Mouse (Mus musculus): ENCODE measurements around the gene Pik3ap1.

- TF ChIP-seq CTCF (IDR thresholded peaks at IDR 0.05; ENCODE audit: extremely low read depth, insufficient read depth, insufficient read length, insufficient replicate concordance) = no peak
- no peak for TF ChIP-seq POLR2A (IDR thresholded peaks at IDR 0.05; ENCODE audit: low read depth, low read length)
Observed at GRCm38 (mm10) chr19:41362963-41363362, 21.9 kb downstream of the Pik3ap1 start.

Data from spleen, adult 2 months (tissue).